ENCODE assay signal across 12 mouse cellular contexts in genomic region chr1:82199918-82200317, GRCm38 (mm10). TPM values are rescaled to one million over a fixed set of nuclear protein-coding genes. Genes with fewer than 3 reads are reported as not detected.
A peak's percentile ranks its signal among the peaks of the same experiment; 100 is the strongest.
DNase-seq lines count a peak whose midpoint lies in the region; ATAC-seq and TF ChIP-seq lines count a peak whose summit lies in the region.
"Had no signal": no experiment of that assay in that cellular context is flagged by ENCODE, and none has a peak within 500 bp of the region (broad histone marks: within the 10 kb centered on the region; RNA-seq: fewer than 3 reads in every experiment).

No protein-coding gene starts in this region.

- H3K9me3 ChIP-seq in hindbrain, postnatal 0 days (ENCODE audit: low read length), result no peaks in the 10 kb centered on the region
- no peaks in the 10 kb centered on the region for H3K9me3 ChIP-seq in hindbrain, embryonic 16.5 days (ENCODE audit: control insufficient read depth, low read length)
- no peaks in the 10 kb centered on the region for H3K9me3 ChIP-seq in midbrain, embryonic 15.5 days
- H3K9me3 ChIP-seq in midbrain, embryonic 13.5 days, result no peaks in the 10 kb centered on the region
- H3K9me3 ChIP-seq in heart, embryonic 10.5 days, result no peaks in the 10 kb centered on the region
- no peaks in the 10 kb centered on the region for H3K9me3 ChIP-seq in stomach, embryonic 15.5 days
- H3K9me3 ChIP-seq in liver, embryonic 11.5 days (ENCODE audit: control insufficient read depth, low read length), result no peaks in the 10 kb centered on the region
- no peaks in the 10 kb centered on the region for H3K9me3 ChIP-seq in hindbrain, embryonic 10.5 days
- H3K9me3 ChIP-seq: neural tube, embryonic 13.5 days had no signal

- no peaks in the 10 kb centered on the region for H3K36me3 ChIP-seq in hindbrain, postnatal 0 days (ENCODE audit: insufficient read depth, low read length)
- H3K36me3 ChIP-seq in hindbrain, embryonic 16.5 days (ENCODE audit: control insufficient read depth, insufficient read depth, low read length), result no peaks in the 10 kb centered on the region
- H3K36me3 ChIP-seq in midbrain, embryonic 15.5 days (replicated peaks), result no peaks in the 10 kb centered on the region
- H3K36me3 ChIP-seq in midbrain, embryonic 13.5 days, result no peaks in the 10 kb centered on the region
- no peaks in the 10 kb centered on the region for H3K36me3 ChIP-seq in heart, embryonic 10.5 days
- no peaks in the 10 kb centered on the region for H3K36me3 ChIP-seq in stomach, embryonic 15.5 days
- H3K36me3 ChIP-seq in liver, embryonic 11.5 days (ENCODE audit: control insufficient read depth, insufficient read depth, low read length), result no peaks in the 10 kb centered on the region
- H3K36me3 ChIP-seq in hindbrain, embryonic 10.5 days, result no peaks in the 10 kb centered on the region
- H3K36me3 ChIP-seq: neural tube, embryonic 13.5 days had no signal

- no peak for TF ChIP-seq CTCF in hindbrain, postnatal 0 days (IDR thresholded peaks at IDR 0.05; ENCODE audit: low read depth)

- DNase-seq in hindbrain, postnatal 0 days (ENCODE audit: low spot score), result peak; percentile 9
- DNase-seq in heart, embryonic 10.5 days (ENCODE audit: low spot score), result no peak
- no peak for DNase-seq in liver, embryonic 11.5 days (ENCODE audit: low spot score)
- no peak for DNase-seq in hindbrain, embryonic 10.5 days (ENCODE audit: low spot score)
- DNase-seq: layer of hippocampus, adult 9-11 months; liver, postnatal 0 days; spleen, adult 18-20 months had no signal

- H3K4me1 ChIP-seq in hindbrain, postnatal 0 days (ENCODE audit: insufficient read depth, low read length), result no peaks in the 10 kb centered on the region; the same call in 1 of the 2 replicates
- H3K4me1 ChIP-seq in hindbrain, embryonic 16.5 days (ENCODE audit: control insufficient read depth, insufficient read depth, low read depth, low read length), result no peaks in the 10 kb centered on the region
- peaks cover 7% of the 10 kb centered on the region for H3K4me1 ChIP-seq in midbrain, embryonic 15.5 days
- 0 out of 2 replicates have a peak, but pooled peaks cover 2% of the 10 kb centered on the region for H3K4me1 ChIP-seq in midbrain, embryonic 13.5 days (replicated peaks)
- H3K4me1 ChIP-seq in heart, embryonic 10.5 days, result peaks cover 17% of the 10 kb centered on the region; the same call in 1 of the 2 replicates
- peaks cover 10% of the 10 kb centered on the region; the same call in 1 of the 2 replicates for H3K4me1 ChIP-seq in stomach, embryonic 15.5 days
- no peaks in the 10 kb centered on the region for H3K4me1 ChIP-seq in liver, embryonic 11.5 days (replicated peaks; ENCODE audit: control insufficient read depth, insufficient read depth, low read length)
- H3K4me1 ChIP-seq in hindbrain, embryonic 10.5 days (replicated peaks), result peaks cover 18% of the 10 kb centered on the region
- H3K4me1 ChIP-seq: neural tube, embryonic 13.5 days had no signal

- H3K9ac ChIP-seq in hindbrain, postnatal 0 days (replicated peaks; ENCODE audit: low read length), result no peak overlapping the region
- no peak overlapping the region for H3K9ac ChIP-seq in hindbrain, embryonic 16.5 days (ENCODE audit: low read depth, low read length)
- no peak overlapping the region for H3K9ac ChIP-seq in midbrain, embryonic 15.5 days
- no peak overlapping the region for H3K9ac ChIP-seq in midbrain, embryonic 13.5 days (replicated peaks)
- H3K9ac ChIP-seq in stomach, embryonic 15.5 days, result no peak overlapping the region
- no peak overlapping the region for H3K9ac ChIP-seq in liver, embryonic 11.5 days (ENCODE audit: low read depth, low read length)
- H3K9ac ChIP-seq: liver, postnatal 0 days; neural tube, embryonic 13.5 days had no signal

- no peak for ATAC-seq in hindbrain, postnatal 0 days
- ATAC-seq in hindbrain, embryonic 16.5 days, result no peak
- no peak for ATAC-seq in midbrain, embryonic 15.5 days (replicated peaks)
- no peak for ATAC-seq in midbrain, embryonic 13.5 days
- ATAC-seq in stomach, embryonic 15.5 days (ENCODE audit: insufficient read depth, low FRiP score, low read depth), result peak; percentile 60; the same call in 1 of the 2 replicates
- no peak for ATAC-seq in liver, embryonic 11.5 days (replicated peaks; ENCODE audit: low FRiP score)
- ATAC-seq: liver, postnatal 0 days had no signal

- 20% methylated on average over 1 of the region's 1 CpGs for WGBS in hindbrain, postnatal 0 days
- 23% methylated on average over 1 of the region's 1 CpGs for WGBS in hindbrain, embryonic 16.5 days
- 23% methylated on average over 1 of the region's 1 CpGs for WGBS in midbrain, embryonic 15.5 days
- 33% methylated on average over 1 of the region's 1 CpGs for WGBS in midbrain, embryonic 13.5 days
- 16% methylated on average over 1 of the region's 1 CpGs for WGBS in heart, embryonic 10.5 days
- 5% methylated on average over 1 of the region's 1 CpGs for WGBS in stomach, embryonic 15.5 days
- WGBS in liver, embryonic 11.5 days, result 65% methylated on average over 1 of the region's 1 CpGs
- WGBS in hindbrain, embryonic 10.5 days, result 57% methylated on average over 1 of the region's 1 CpGs

- H3K4me2 ChIP-seq in hindbrain, postnatal 0 days (ENCODE audit: low read depth, low read length), result no peak overlapping the region
- H3K4me2 ChIP-seq in hindbrain, embryonic 16.5 days (ENCODE audit: low read length), result no peak overlapping the region
- H3K4me2 ChIP-seq in midbrain, embryonic 15.5 days, result no peak overlapping the region
- H3K4me2 ChIP-seq in midbrain, embryonic 13.5 days (replicated peaks), result no peak overlapping the region
- H3K4me2 ChIP-seq in stomach, embryonic 15.5 days, result no peak overlapping the region
- H3K4me2 ChIP-seq in liver, embryonic 11.5 days, result no peak overlapping the region
- H3K4me2 ChIP-seq: neural tube, embryonic 13.5 days had no signal

- 0 out of 2 replicates have a peak, but pooled peaks cover 3% of the 10 kb centered on the region for H3K27me3 ChIP-seq in hindbrain, postnatal 0 days (ENCODE audit: insufficient read depth, low read length)
- H3K27me3 ChIP-seq in hindbrain, embryonic 16.5 days (replicated peaks; ENCODE audit: control insufficient read depth, insufficient read depth, low read length), result no peaks in the 10 kb centered on the region
- H3K27me3 ChIP-seq in midbrain, embryonic 15.5 days (replicated peaks), result no peaks in the 10 kb centered on the region
- H3K27me3 ChIP-seq in midbrain, embryonic 13.5 days, result no peaks in the 10 kb centered on the region
- no peaks in the 10 kb centered on the region for H3K27me3 ChIP-seq in heart, embryonic 10.5 days (ENCODE audit: insufficient read depth, poor library complexity, severe bottlenecking)
- H3K27me3 ChIP-seq in stomach, embryonic 15.5 days (replicated peaks), result no peaks in the 10 kb centered on the region
- no peaks in the 10 kb centered on the region for H3K27me3 ChIP-seq in liver, embryonic 11.5 days (replicated peaks; ENCODE audit: control insufficient read depth, insufficient read depth, low read length)
- no peaks in the 10 kb centered on the region for H3K27me3 ChIP-seq in hindbrain, embryonic 10.5 days (ENCODE audit: insufficient read depth, poor library complexity, severe bottlenecking)
- H3K27me3 ChIP-seq: neural tube, embryonic 13.5 days had no signal

- no peak overlapping the region for H3K27ac ChIP-seq in hindbrain, postnatal 0 days
- H3K27ac ChIP-seq in hindbrain, embryonic 16.5 days (ENCODE audit: low read depth, low read length), result no peak overlapping the region
- H3K27ac ChIP-seq in midbrain, embryonic 15.5 days, result peak overlapping the region; percentile 6; the same call in 1 of the 2 replicates
- H3K27ac ChIP-seq in midbrain, embryonic 13.5 days, result no peak overlapping the region
- peak overlapping the region; percentile 86 for H3K27ac ChIP-seq in heart, embryonic 10.5 days
- H3K27ac ChIP-seq in stomach, embryonic 15.5 days, result no peak overlapping the region
- no peak overlapping the region for H3K27ac ChIP-seq in liver, embryonic 11.5 days (ENCODE audit: low read depth, low read length)
- no peak overlapping the region for H3K27ac ChIP-seq in hindbrain, embryonic 10.5 days
- H3K27ac ChIP-seq: neural tube, embryonic 13.5 days had no signal

- H3K4me3 ChIP-seq in hindbrain, postnatal 0 days (ENCODE audit: low read length), result no peak overlapping the region
- H3K4me3 ChIP-seq in hindbrain, embryonic 16.5 days (ENCODE audit: low read length), result no peak overlapping the region
- no peak overlapping the region for H3K4me3 ChIP-seq in midbrain, embryonic 15.5 days
- H3K4me3 ChIP-seq in midbrain, embryonic 13.5 days (replicated peaks), result no peak overlapping the region
- H3K4me3 ChIP-seq in heart, embryonic 10.5 days, result no peak overlapping the region
- H3K4me3 ChIP-seq in stomach, embryonic 15.5 days (replicated peaks), result no peak overlapping the region
- no peak overlapping the region for H3K4me3 ChIP-seq in liver, embryonic 11.5 days (ENCODE audit: low read depth, low read length)
- no peak overlapping the region for H3K4me3 ChIP-seq in hindbrain, embryonic 10.5 days
- H3K4me3 ChIP-seq: neural tube, embryonic 13.5 days had no signal

RNA-seq across cellular contexts. Expression of gene Gm9747, which starts 33.0 kb away (rescaled TPM):
- total RNA-seq in hindbrain, postnatal 0 days (2014; rRNA removed), result not detected in 2 replicates
- 17.5 and 17.7 TPM in 2 replicates for polyA plus RNA-seq in hindbrain, postnatal 0 days (2015; fragmentation: Nextera tagmentation; extraction: Ambion mirVana)
- polyA plus RNA-seq in hindbrain, embryonic 16.5 days (2015; fragmentation: Nextera tagmentation; extraction: Ambion mirVana), result 27.2 and 33.1 TPM in 2 replicates
- 22.1 and 26.4 TPM in 2 replicates for polyA plus RNA-seq in midbrain, embryonic 15.5 days (2015; fragmentation: Nextera tagmentation; extraction: Ambion mirVana)
- polyA plus RNA-seq in midbrain, embryonic 13.5 days (2015; fragmentation: Nextera tagmentation; extraction: Ambion mirVana), result 20.9 and 21.0 TPM in 2 replicates
- 28.0 and 32.2 TPM in 2 replicates for polyA plus RNA-seq in heart, embryonic 10.5 days (2016; fragmentation: Nextera tagmentation; extraction: Ambion mirVana)
- polyA plus RNA-seq in stomach, embryonic 15.5 days (2015; fragmentation: Nextera tagmentation; extraction: Ambion mirVana), result 13.4 and 13.7 TPM in 2 replicates
- polyA plus RNA-seq in liver, embryonic 11.5 days (2014; fragmentation: Nextera tagmentation; extraction: Ambion mirVana), result 12.1 and 12.6 TPM in 2 replicates
- 23.3 and 25.1 TPM in 2 replicates for polyA plus RNA-seq in hindbrain, embryonic 10.5 days (2016; fragmentation: Nextera tagmentation; extraction: Ambion mirVana)

Comparison
In these comparisons a context has a peak if more than half of its experiments do, and no peak if none do; other contexts are left out.
1. H3K27ac ChIP-seq: peak in midbrain, embryonic 15.5 days (single experiment) and heart, embryonic 10.5 days (single experiment); none in hindbrain, postnatal 0 days (single experiment), hindbrain, embryonic 16.5 days (single experiment), midbrain, embryonic 13.5 days (single experiment), stomach, embryonic 15.5 days (single experiment), liver, embryonic 11.5 days (single experiment) and hindbrain, embryonic 10.5 days (single experiment).